Mouse (Mus musculus): ENCODE results near the gene Fntb. TPM values are rescaled to one million over a fixed set of nuclear protein-coding genes. Genes with fewer than 3 reads are reported as not detected.

Fntb gene
- total RNA-seq, 2 experiments from 2014 or later, result 27.9 to 28.4 TPM

GRCm38 (mm10) chr12:76874826-76875225 lies 109.4 kb downstream of the Fntb start:
- no peak for DNase-seq (ENCODE audit: extremely low spot score in 1 of 2, low spot score in 2 of 2)
- intact Hi-C loops (cut with DNase I), result no loop called here
- Histone ChIP-seq H3K4me3 (no peak overlapping the region), H3K27ac (no peak overlapping the region)
- TF ChIP-seq CTCF (IDR thresholded peaks at IDR 0.05), result no peak

GRCm38 (mm10) chr12:76879242-76879641 lies 113.9 kb downstream of the Fntb start:
- DNase-seq (ENCODE audit: extremely low spot score in 1 of 2, low spot score in 2 of 2), result peak; percentile 30 to 56
- no peak overlapping the region for H3K27ac ChIP-seq
- peak; percentile 76 for TF ChIP-seq CTCF (IDR thresholded peaks at IDR 0.05)
- intact Hi-C loops (cut with DNase I), result loop anchor here (1.0 kb wide), 1 partner anchor 42 kb away; no protein-coding TSS in a partner anchor
- no peak overlapping the region for H3K4me3 ChIP-seq

- Histone ChIP-seq H3K27ac (no peak overlapping the region), H3K4me3 (no peak overlapping the region)
- TF ChIP-seq CTCF (IDR thresholded peaks at IDR 0.05), result no peak
- intact Hi-C loops (cut with DNase I), result no loop called here
- DNase-seq (ENCODE audit: extremely low spot score in 1 of 2, low spot score in 2 of 2), result no peak
Observed at GRCm38 (mm10) chr12:76880131-76880530, 114.7 kb downstream of the Fntb start.

GRCm38 (mm10) chr12:76883824-76884223 lies 118.4 kb downstream of the Fntb start:
- no peak for DNase-seq (ENCODE audit: extremely low spot score in 1 of 2, low spot score in 2 of 2)
- no peak for TF ChIP-seq CTCF (IDR thresholded peaks at IDR 0.05)
- intact Hi-C loops (cut with DNase I), result no loop called here
- no peak overlapping the region for H3K27ac ChIP-seq
- H3K4me3 ChIP-seq, result no peak overlapping the region

GRCm38 (mm10) chr12:76885103-76885502 lies 119.7 kb downstream of the Fntb start:
- DNase-seq (ENCODE audit: extremely low spot score in 1 of 2, low spot score in 2 of 2), result no peak
- intact Hi-C loops (cut with DNase I), result no loop called here
- H3K27ac ChIP-seq, result no peak overlapping the region

GRCm38 (mm10) chr12:76886826-76887225 lies 121.4 kb downstream of the Fntb start:
- DNase-seq (ENCODE audit: extremely low spot score in 1 of 2, low spot score in 2 of 2), result no peak
- intact Hi-C loops (cut with DNase I), result no loop called here
- TF ChIP-seq CTCF (IDR thresholded peaks at IDR 0.05), result no peak
- Histone ChIP-seq H3K4me3 (no peak overlapping the region), H3K27ac (no peak overlapping the region)

More at GRCm38 (mm10) chr12:76885103-76885502, 119.7 kb downstream of the Fntb start:
- no peak overlapping the region for H3K4me3 ChIP-seq
- no peak for TF ChIP-seq CTCF (IDR thresholded peaks at IDR 0.05)

- no peak for TF ChIP-seq CTCF (IDR thresholded peaks at IDR 0.05)
- H3K4me3 ChIP-seq, result no peak overlapping the region
- intact Hi-C loops (cut with DNase I), result no loop called here
- DNase-seq (ENCODE audit: extremely low spot score in 1 of 2, low spot score in 2 of 2), result no peak
- no peak overlapping the region for H3K27ac ChIP-seq
Observed at GRCm38 (mm10) chr12:76887941-76888340, 122.6 kb downstream of the Fntb start.

- no peak overlapping the region for H3K27ac ChIP-seq
- no peak overlapping the region for H3K4me3 ChIP-seq
- intact Hi-C loops (cut with DNase I), result no loop called here
- peak; percentile 12 for TF ChIP-seq CTCF (IDR thresholded peaks at IDR 0.05)
- DNase-seq (ENCODE audit: extremely low spot score in 1 of 2, low spot score in 2 of 2), result no peak
Observed at GRCm38 (mm10) chr12:76889404-76890184, 124.2 kb downstream of the Fntb start.

- no peak overlapping the region for H3K4me3 ChIP-seq
- intact Hi-C loops (cut with DNase I), result no loop called here
- H3K27ac ChIP-seq, result no peak overlapping the region
- no peak for TF ChIP-seq CTCF (IDR thresholded peaks at IDR 0.05)
- no peak for DNase-seq (ENCODE audit: extremely low spot score in 1 of 2, low spot score in 2 of 2)
Observed at GRCm38 (mm10) chr12:76891160-76891559, 125.8 kb downstream of the Fntb start.

GRCm38 (mm10) chr12:76892910-76893695 lies 127.7 kb downstream of the Fntb start:
- H3K4me3 ChIP-seq, result no peak overlapping the region
- intact Hi-C loops (cut with DNase I), result no loop called here
- no peak for DNase-seq (ENCODE audit: extremely low spot score in 1 of 2, low spot score in 2 of 2)
- no peak overlapping the region for H3K27ac ChIP-seq
- TF ChIP-seq CTCF (IDR thresholded peaks at IDR 0.05), result no peak

GRCm38 (mm10) chr12:76894792-76895559 lies 129.6 kb downstream of the Fntb start:
- DNase-seq (ENCODE audit: extremely low spot score in 1 of 2, low spot score in 2 of 2), result no peak
- Histone ChIP-seq H3K4me3 (no peak overlapping the region), H3K27ac (no peak overlapping the region)
- TF ChIP-seq CTCF (IDR thresholded peaks at IDR 0.05), result no peak; the same call in 1 of the 2 replicates
- intact Hi-C loops (cut with DNase I), result no loop called here

- Histone ChIP-seq H3K4me3 (no peak overlapping the region), H3K27ac (no peak overlapping the region)
- TF ChIP-seq CTCF (IDR thresholded peaks at IDR 0.05), result no peak
- intact Hi-C loops (cut with DNase I), result no loop called here
- DNase-seq (ENCODE audit: extremely low spot score in 1 of 2, low spot score in 2 of 2), result no peak
Observed at GRCm38 (mm10) chr12:76895777-76896176, 130.4 kb downstream of the Fntb start.

Data from left cerebral cortex, adult 2 months (tissue).